ENCODE assay signal across 15 mouse cellular contexts in the genomic region with DNA sequence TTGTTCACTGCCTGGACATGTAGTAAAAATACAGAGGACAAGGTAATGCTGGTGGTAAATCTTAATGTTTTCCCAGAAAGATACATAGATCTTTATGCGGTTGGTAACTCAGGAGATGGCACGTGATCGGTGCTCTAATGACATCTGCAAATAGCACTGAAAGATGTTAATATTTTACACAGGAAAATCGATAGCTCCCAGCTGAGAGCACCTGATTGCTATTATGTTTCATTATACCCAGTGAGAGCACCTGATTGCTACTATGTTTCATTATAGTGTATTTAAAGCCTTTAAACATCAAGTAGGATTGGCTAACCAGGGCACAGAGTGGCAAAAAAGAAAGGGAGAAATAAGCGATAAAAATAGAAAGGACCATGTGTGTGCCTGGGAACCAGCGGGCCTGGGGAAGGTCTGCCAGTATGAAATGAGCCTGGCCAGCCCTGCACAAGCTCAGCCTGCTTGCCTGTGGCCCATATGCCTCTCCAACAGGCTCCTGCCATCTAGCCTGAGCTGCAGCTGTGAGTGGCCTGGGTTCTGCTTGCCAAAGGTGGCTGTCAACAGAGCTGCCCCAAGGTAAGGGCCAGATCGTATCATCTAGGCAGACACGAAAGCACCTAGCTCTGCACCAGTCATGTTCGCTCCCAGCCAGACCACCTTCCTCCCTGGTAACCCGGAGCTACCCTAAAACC. TPM values are rescaled to one million over a fixed set of nuclear protein-coding genes. Genes with fewer than 3 reads are reported as not detected.
DNase-seq lines count a peak whose midpoint lies in the region; ATAC-seq and TF ChIP-seq lines count a peak whose summit lies in the region.
"Had no signal": no experiment of that assay in that cellular context is flagged by ENCODE, and none has a peak within 500 bp of the region (broad histone marks: within the 10 kb centered on the region; RNA-seq: fewer than 3 reads in every experiment).

No protein-coding gene starts in this region.

- H3K27ac ChIP-seq in forebrain, embryonic 15.5 days (replicated peaks) = 0 out of 2 replicates have a peak overlapping the region, but pooled peaks have one; percentile 19
- no peak overlapping the region for H3K27ac ChIP-seq in forebrain, embryonic 13.5 days
- H3K27ac ChIP-seq in liver, postnatal 0 days (ENCODE audit: low read depth) = 0 out of 2 replicates have a peak overlapping the region, but pooled peaks have one; percentile 14
- no peak overlapping the region for H3K27ac ChIP-seq in liver, embryonic 12.5 days
- H3K27ac ChIP-seq in thymus, adult 2 months (ENCODE audit: control insufficient read depth, insufficient read depth, low read length) = no peak overlapping the region
- H3K27ac ChIP-seq: embryonic facial prominence, embryonic 15.5 days; heart, embryonic 10.5 days; kidney, embryonic 15.5 days had no signal

- WGBS in forebrain, embryonic 15.5 days = 79% methylated on average over 10 of the region's 10 CpGs
- WGBS in forebrain, embryonic 13.5 days = 88% methylated on average over 10 of the region's 10 CpGs
- 78% methylated on average over 10 of the region's 10 CpGs for WGBS in liver, postnatal 0 days (ENCODE audit: insufficient replicate concordance)
- WGBS in liver, embryonic 12.5 days (ENCODE audit: insufficient replicate concordance) = 74% methylated on average over 10 of the region's 10 CpGs
- WGBS in thymus, adult 2 months = 95% methylated on average over 10 of the region's 10 CpGs

- TF ChIP-seq EP300 in liver, postnatal 0 days (IDR thresholded peaks at IDR 0.05; ENCODE audit: low read depth) = no peak

- H3K36me3 ChIP-seq in forebrain, embryonic 15.5 days = no peaks in the 10 kb centered on the region
- H3K36me3 ChIP-seq in forebrain, embryonic 13.5 days (ENCODE audit: poor library complexity, severe bottlenecking) = no peaks in the 10 kb centered on the region
- no peaks in the 10 kb centered on the region for H3K36me3 ChIP-seq in liver, postnatal 0 days (replicated peaks; ENCODE audit: insufficient read depth, low read length)
- no peaks in the 10 kb centered on the region for H3K36me3 ChIP-seq in liver, embryonic 12.5 days
- H3K36me3 ChIP-seq in thymus, adult 2 months (ENCODE audit: control insufficient read depth, insufficient read depth, low read length) = no peaks in the 10 kb centered on the region
- H3K36me3 ChIP-seq: embryonic facial prominence, embryonic 15.5 days; heart, embryonic 10.5 days; kidney, embryonic 15.5 days had no signal

- no peak overlapping the region for H3K9ac ChIP-seq in forebrain, embryonic 15.5 days (replicated peaks)
- no peak overlapping the region for H3K9ac ChIP-seq in forebrain, embryonic 13.5 days
- no peak overlapping the region for H3K9ac ChIP-seq in liver, postnatal 0 days (replicated peaks)
- H3K9ac ChIP-seq in liver, embryonic 12.5 days = no peak overlapping the region
- H3K9ac ChIP-seq: embryonic facial prominence, embryonic 15.5 days; kidney, embryonic 15.5 days had no signal

- H3K4me2 ChIP-seq in forebrain, embryonic 15.5 days (replicated peaks) = no peak overlapping the region
- H3K4me2 ChIP-seq in forebrain, embryonic 13.5 days = no peak overlapping the region
- H3K4me2 ChIP-seq in liver, postnatal 0 days (ENCODE audit: low read depth, low read length) = no peak overlapping the region
- no peak overlapping the region for H3K4me2 ChIP-seq in liver, embryonic 12.5 days
- H3K4me2 ChIP-seq: embryonic facial prominence, embryonic 15.5 days; kidney, embryonic 15.5 days had no signal

- TF ChIP-seq CTCF in liver, postnatal 0 days (IDR thresholded peaks at IDR 0.05; ENCODE audit: low read depth) = no peak
- no peak for TF ChIP-seq CTCF in thymus, adult 2 months (IDR thresholded peaks at IDR 0.05; ENCODE audit: borderline replicate concordance, control insufficient read depth, extremely low read depth, insufficient read depth, low read length, poor library complexity)

- no peak for TF ChIP-seq POLR2A in thymus, adult 2 months (IDR thresholded peaks at IDR 0.05; ENCODE audit: control insufficient read depth, extremely low read depth, insufficient read depth, low read length, poor library complexity)

- no peak for ATAC-seq in forebrain, embryonic 15.5 days (replicated peaks)
- no peak for ATAC-seq in forebrain, embryonic 13.5 days
- peak; percentile 88 for ATAC-seq in liver, postnatal 0 days
- ATAC-seq in liver, embryonic 12.5 days = no peak

- no peaks in the 10 kb centered on the region for H3K4me1 ChIP-seq in forebrain, embryonic 15.5 days
- H3K4me1 ChIP-seq in forebrain, embryonic 13.5 days = no peaks in the 10 kb centered on the region
- H3K4me1 ChIP-seq in liver, postnatal 0 days (ENCODE audit: insufficient read depth) = 0 out of 2 replicates have a peak, but pooled peaks cover 3% of the 10 kb centered on the region
- no peaks in the 10 kb centered on the region for H3K4me1 ChIP-seq in liver, embryonic 12.5 days
- no peaks in the 10 kb centered on the region for H3K4me1 ChIP-seq in thymus, adult 2 months (replicated peaks; ENCODE audit: control insufficient read depth, insufficient read depth, low read length)
- H3K4me1 ChIP-seq: embryonic facial prominence, embryonic 15.5 days; kidney, embryonic 15.5 days had no signal

- no peak for DNase-seq in liver, postnatal 0 days
- peak; percentile 31 for DNase-seq in gastrocnemius, postnatal 10 days
- no peak for DNase-seq in right cerebral cortex, postnatal 25 days
- DNase-seq in kidney, adult 9 months = no peak
- DNase-seq in thymus, adult 2 months = no peak
- DNase-seq: adrenal gland, postnatal 25 days; heart, postnatal 4 days; right cerebral cortex, postnatal 4 days had no signal

- no peak overlapping the region for H3K4me3 ChIP-seq in forebrain, embryonic 15.5 days
- no peak overlapping the region for H3K4me3 ChIP-seq in forebrain, embryonic 13.5 days
- no peak overlapping the region for H3K4me3 ChIP-seq in liver, postnatal 0 days (ENCODE audit: low read depth, low read length)
- H3K4me3 ChIP-seq in liver, embryonic 12.5 days = no peak overlapping the region
- H3K4me3 ChIP-seq in thymus, adult 2 months (ENCODE audit: control insufficient read depth, insufficient read depth, low read length) = no peak overlapping the region
- H3K4me3 ChIP-seq: embryonic facial prominence, embryonic 15.5 days; heart, embryonic 10.5 days; kidney, embryonic 15.5 days; myocyte had no signal

- H3K27me3 ChIP-seq in forebrain, embryonic 15.5 days = no peaks in the 10 kb centered on the region
- H3K27me3 ChIP-seq in forebrain, embryonic 13.5 days = no peaks in the 10 kb centered on the region
- H3K27me3 ChIP-seq in liver, postnatal 0 days (ENCODE audit: insufficient read depth, low read length) = no peaks in the 10 kb centered on the region
- H3K27me3 ChIP-seq in liver, embryonic 12.5 days (replicated peaks) = 0 out of 2 replicates have a peak, but pooled peaks cover 4% of the 10 kb centered on the region
- no peaks in the 10 kb centered on the region for H3K27me3 ChIP-seq in thymus, adult 2 months (ENCODE audit: control insufficient read depth, insufficient read depth, low read length)
- H3K27me3 ChIP-seq: embryonic facial prominence, embryonic 15.5 days; kidney, embryonic 15.5 days had no signal

- no peaks in the 10 kb centered on the region for H3K9me3 ChIP-seq in forebrain, embryonic 15.5 days
- H3K9me3 ChIP-seq in forebrain, embryonic 13.5 days (replicated peaks) = 0 out of 2 replicates have a peak, but pooled peaks cover 3% of the 10 kb centered on the region
- H3K9me3 ChIP-seq in liver, postnatal 0 days (ENCODE audit: low read length) = 0 out of 2 replicates have a peak, but pooled peaks cover 3% of the 10 kb centered on the region
- H3K9me3 ChIP-seq in liver, embryonic 12.5 days (replicated peaks) = peaks cover 13% of the 10 kb centered on the region; the same call in 1 of the 2 replicates
- H3K9me3 ChIP-seq: embryonic facial prominence, embryonic 15.5 days; heart, embryonic 10.5 days; kidney, embryonic 15.5 days had no signal

RNA-seq across cellular contexts. Expression of a gene that starts 19.3 kb away (rescaled TPM):
- polyA plus RNA-seq in forebrain, embryonic 15.5 days (2015; fragmentation: Nextera tagmentation; extraction: Ambion mirVana) = 18.8 and 19.4 TPM in 2 replicates
- 15.9 and 17.2 TPM in 2 replicates for polyA plus RNA-seq in forebrain, embryonic 13.5 days (2015; fragmentation: Nextera tagmentation; extraction: Ambion mirVana)
- 5.9 and 7.7 TPM in 2 replicates for polyA plus RNA-seq in liver, postnatal 0 days (2015; fragmentation: Nextera tagmentation; extraction: Ambion mirVana)
- polyA plus RNA-seq in liver, embryonic 12.5 days (2016; fragmentation: Nextera tagmentation; extraction: Ambion mirVana) = 17.2 and 20.0 TPM in 2 replicates
- total RNA-seq in gastrocnemius, postnatal 10 days (2021) = 10 to 100 TPM; 19.2 to 19.6 TPM
- 37.3 and 50.9 TPM in 2 replicates for polyA plus RNA-seq in thymus, adult 2 months (2012; rRNA removed)

RNA-seq across cellular contexts. Expression of a gene that starts 36.9 kb away (rescaled TPM):
- polyA plus RNA-seq in forebrain, embryonic 15.5 days (2015; fragmentation: Nextera tagmentation; extraction: Ambion mirVana) = 10.0 and 10.6 TPM in 2 replicates
- polyA plus RNA-seq in forebrain, embryonic 13.5 days (2015; fragmentation: Nextera tagmentation; extraction: Ambion mirVana) = 6.1 and 6.9 TPM in 2 replicates
- 7.2 and 8.8 TPM in 2 replicates for polyA plus RNA-seq in liver, postnatal 0 days (2015; fragmentation: Nextera tagmentation; extraction: Ambion mirVana)
- 4.9 and 5.0 TPM in 2 replicates for polyA plus RNA-seq in liver, embryonic 12.5 days (2016; fragmentation: Nextera tagmentation; extraction: Ambion mirVana)
- total RNA-seq in gastrocnemius, postnatal 10 days (2021) = 10 to 100 TPM in 1 of 2 experiments, 1 to 10 TPM in 1; 10.0 to 13.0 TPM
- polyA plus RNA-seq in thymus, adult 2 months (2012; rRNA removed) = 24.7 and 26.8 TPM in 2 replicates

Comparison
In these comparisons a context has a peak if more than half of its experiments do, and no peak if none do; other contexts are left out.
1. H3K27ac ChIP-seq: peak in forebrain, embryonic 15.5 days (single experiment) and liver, postnatal 0 days (single experiment); none in forebrain, embryonic 13.5 days (single experiment), liver, embryonic 12.5 days (single experiment) and thymus, adult 2 months (single experiment).